Mouse (Mus musculus): ENCODE measurements around the gene Carmil1. TPM values are rescaled to one million over a fixed set of nuclear protein-coding genes. Genes with fewer than 3 reads are reported as not detected.

Gene Carmil1
- polyA plus RNA-seq, 1 experiment from 2014 or later: 47.1 TPM

- Histone ChIP-seq H3K27ac (ENCODE audit: low read length) (no peak overlapping the region), H3K4me3 (ENCODE audit: low read depth, low read length) (no peak overlapping the region)
- ATAC-seq: no peak
Observed at GRCm38 (mm10) chr13:24264760-24265159, 15.8 kb downstream of the Carmil1 start.

GRCm38 (mm10) chr13:24263560-24263959 is 17.0 kb downstream of the Carmil1 start:
- H3K9me3 ChIP-seq (replicated peaks; ENCODE audit: control insufficient read depth, low read length, poor library complexity, severe bottlenecking): no peaks in the 10 kb centered on the region
- no peak overlapping the region for H3K9ac ChIP-seq (ENCODE audit: low read depth, low read length)
- WGBS: 82% methylated on average over 4 of the region's 4 CpGs
- no peaks in the 10 kb centered on the region for H3K27me3 ChIP-seq (ENCODE audit: control insufficient read depth, insufficient read depth, low read depth, low read length)
- H3K4me2 ChIP-seq (ENCODE audit: low read length): no peak overlapping the region
- ATAC-seq: no peak
- H3K4me3 ChIP-seq (ENCODE audit: low read depth, low read length): no peak overlapping the region
- peaks cover 3% of the 10 kb centered on the region; the same call in 1 of the 2 replicates for H3K4me1 ChIP-seq (ENCODE audit: control insufficient read depth, insufficient read depth, low read length)
- no peaks in the 10 kb centered on the region for H3K36me3 ChIP-seq (ENCODE audit: control insufficient read depth, insufficient read depth, low read length)
- no peak overlapping the region for H3K27ac ChIP-seq (ENCODE audit: low read length)

More at GRCm38 (mm10) chr13:24264760-24265159, 15.8 kb downstream of the Carmil1 start:
- Histone ChIP-seq H3K4me2 (ENCODE audit: low read length) (no peak overlapping the region), H3K27me3 (ENCODE audit: control insufficient read depth, insufficient read depth, low read depth, low read length) (no peaks in the 10 kb centered on the region), H3K9ac (ENCODE audit: low read depth, low read length) (no peak overlapping the region), H3K9me3 (replicated peaks; ENCODE audit: control insufficient read depth, low read length, poor library complexity, severe bottlenecking) (no peaks in the 10 kb centered on the region), H3K36me3 (ENCODE audit: control insufficient read depth, insufficient read depth, low read length) (no peaks in the 10 kb centered on the region), H3K4me1 (ENCODE audit: control insufficient read depth, insufficient read depth, low read length) (peaks cover 5% of the 10 kb centered on the region; the same call in 1 of the 2 replicates)
- 93% methylated on average over 5 of the region's 5 CpGs for whole genome bisulfite sequencing

GRCm38 (mm10) chr13:24260751-24261591 is 19.6 kb downstream of the Carmil1 start:
- no peak overlapping the region for H3K4me3 ChIP-seq (ENCODE audit: low read depth, low read length)
- no peaks in the 10 kb centered on the region for H3K4me1 ChIP-seq (ENCODE audit: control insufficient read depth, insufficient read depth, low read length)
- no peaks in the 10 kb centered on the region for H3K36me3 ChIP-seq (ENCODE audit: control insufficient read depth, insufficient read depth, low read length)
- no peak overlapping the region for H3K4me2 ChIP-seq (ENCODE audit: low read length)
- ATAC-seq: no peak
- H3K27ac ChIP-seq (ENCODE audit: low read length): no peak overlapping the region
- H3K9ac ChIP-seq (ENCODE audit: low read depth, low read length): no peak overlapping the region
- 76% methylated on average over 10 of the region's 10 CpGs for WGBS
- no peaks in the 10 kb centered on the region for H3K9me3 ChIP-seq (replicated peaks; ENCODE audit: control insufficient read depth, low read length, poor library complexity, severe bottlenecking)
- H3K27me3 ChIP-seq (ENCODE audit: control insufficient read depth, insufficient read depth, low read depth, low read length): no peaks in the 10 kb centered on the region

- WGBS: 77% methylated on average over 6 of the region's 6 CpGs
- Histone ChIP-seq H3K36me3 (ENCODE audit: control insufficient read depth, insufficient read depth, low read length) (no peaks in the 10 kb centered on the region), H3K9me3 (replicated peaks; ENCODE audit: control insufficient read depth, low read length, poor library complexity, severe bottlenecking) (no peaks in the 10 kb centered on the region), H3K4me2 (ENCODE audit: low read length) (no peak overlapping the region), H3K27ac (ENCODE audit: low read length) (no peak overlapping the region), H3K4me1 (ENCODE audit: control insufficient read depth, insufficient read depth, low read length) (no peaks in the 10 kb centered on the region), H3K4me3 (ENCODE audit: low read depth, low read length) (no peak overlapping the region), H3K9ac (ENCODE audit: low read depth, low read length) (no peak overlapping the region), H3K27me3 (ENCODE audit: control insufficient read depth, insufficient read depth, low read depth, low read length) (no peaks in the 10 kb centered on the region)
- ATAC-seq: no peak
Observed at GRCm38 (mm10) chr13:24257809-24258208, 22.8 kb downstream of the Carmil1 start.

- no peak for ATAC-seq
- WGBS: 25% methylated on average over 2 of the region's 2 CpGs
- Histone ChIP-seq H3K27ac (ENCODE audit: low read length) (no peak overlapping the region), H3K4me2 (ENCODE audit: low read length) (no peak overlapping the region), H3K27me3 (ENCODE audit: control insufficient read depth, insufficient read depth, low read depth, low read length) (no peaks in the 10 kb centered on the region), H3K36me3 (ENCODE audit: control insufficient read depth, insufficient read depth, low read length) (no peaks in the 10 kb centered on the region), H3K9me3 (replicated peaks; ENCODE audit: control insufficient read depth, low read length, poor library complexity, severe bottlenecking) (no peaks in the 10 kb centered on the region), H3K4me3 (ENCODE audit: low read depth, low read length) (no peak overlapping the region), H3K4me1 (ENCODE audit: control insufficient read depth, insufficient read depth, low read length) (no peaks in the 10 kb centered on the region), H3K9ac (ENCODE audit: low read depth, low read length) (no peak overlapping the region)
Observed at GRCm38 (mm10) chr13:24253989-24254388, 26.6 kb downstream of the Carmil1 start.

- 82% methylated on average over 3 of the region's 3 CpGs for WGBS
Observed at GRCm38 (mm10) chr13:24253551-24253950, 27.0 kb downstream of the Carmil1 start.

GRCm38 (mm10) chr13:24251236-24251635 is 29.4 kb downstream of the Carmil1 start:
- Histone ChIP-seq H3K27ac (ENCODE audit: low read length) (no peak overlapping the region), H3K36me3 (ENCODE audit: control insufficient read depth, insufficient read depth, low read length) (no peaks in the 10 kb centered on the region), H3K4me2 (ENCODE audit: low read length) (no peak overlapping the region), H3K9me3 (replicated peaks; ENCODE audit: control insufficient read depth, low read length, poor library complexity, severe bottlenecking) (no peaks in the 10 kb centered on the region), H3K9ac (ENCODE audit: low read depth, low read length) (no peak overlapping the region), H3K4me3 (ENCODE audit: low read depth, low read length) (no peak overlapping the region), H3K4me1 (ENCODE audit: control insufficient read depth, insufficient read depth, low read length) (no peaks in the 10 kb centered on the region), H3K27me3 (ENCODE audit: control insufficient read depth, insufficient read depth, low read depth, low read length) (no peaks in the 10 kb centered on the region)
- ATAC-seq: no peak
- WGBS: 91% methylated on average over 7 of the region's 7 CpGs

More at GRCm38 (mm10) chr13:24253551-24253950, 27.0 kb downstream of the Carmil1 start:
- Histone ChIP-seq H3K4me3 (ENCODE audit: low read depth, low read length) (no peak overlapping the region), H3K4me1 (ENCODE audit: control insufficient read depth, insufficient read depth, low read length) (no peaks in the 10 kb centered on the region), H3K9me3 (replicated peaks; ENCODE audit: control insufficient read depth, low read length, poor library complexity, severe bottlenecking) (no peaks in the 10 kb centered on the region), H3K4me2 (ENCODE audit: low read length) (no peak overlapping the region), H3K27ac (ENCODE audit: low read length) (no peak overlapping the region), H3K36me3 (ENCODE audit: control insufficient read depth, insufficient read depth, low read length) (no peaks in the 10 kb centered on the region), H3K27me3 (ENCODE audit: control insufficient read depth, insufficient read depth, low read depth, low read length) (no peaks in the 10 kb centered on the region), H3K9ac (ENCODE audit: low read depth, low read length) (no peak overlapping the region)
- no peak for ATAC-seq

GRCm38 (mm10) chr13:24247928-24248327 is 32.7 kb downstream of the Carmil1 start:
- no peak overlapping the region for H3K4me3 ChIP-seq (ENCODE audit: low read depth, low read length)
- ATAC-seq: no peak
- WGBS: 88% methylated on average over 5 of the region's 5 CpGs

GRCm38 (mm10) chr13:24247441-24247840 is 33.2 kb downstream of the Carmil1 start:
- Histone ChIP-seq H3K4me1 (ENCODE audit: control insufficient read depth, insufficient read depth, low read length) (peaks cover 5% of the 10 kb centered on the region; the same call in 1 of the 2 replicates), H3K4me2 (ENCODE audit: low read length) (no peak overlapping the region), H3K9ac (ENCODE audit: low read depth, low read length) (no peak overlapping the region), H3K4me3 (ENCODE audit: low read depth, low read length) (no peak overlapping the region), H3K27me3 (ENCODE audit: control insufficient read depth, insufficient read depth, low read depth, low read length) (no peaks in the 10 kb centered on the region), H3K9me3 (replicated peaks; ENCODE audit: control insufficient read depth, low read length, poor library complexity, severe bottlenecking) (no peaks in the 10 kb centered on the region), H3K27ac (ENCODE audit: low read length) (no peak overlapping the region), H3K36me3 (ENCODE audit: control insufficient read depth, insufficient read depth, low read length) (no peaks in the 10 kb centered on the region)
- 88% methylated on average over 3 of the region's 3 CpGs for WGBS
- no peak for ATAC-seq

More at GRCm38 (mm10) chr13:24247928-24248327, 32.7 kb downstream of the Carmil1 start:
- Histone ChIP-seq H3K9ac (ENCODE audit: low read depth, low read length) (no peak overlapping the region), H3K4me1 (ENCODE audit: control insufficient read depth, insufficient read depth, low read length) (0 out of 2 replicates have a peak, but pooled peaks cover under 1% of the 10 kb centered on the region), H3K36me3 (ENCODE audit: control insufficient read depth, insufficient read depth, low read length) (no peaks in the 10 kb centered on the region), H3K27ac (ENCODE audit: low read length) (no peak overlapping the region), H3K4me2 (ENCODE audit: low read length) (no peak overlapping the region), H3K9me3 (replicated peaks; ENCODE audit: control insufficient read depth, low read length, poor library complexity, severe bottlenecking) (no peaks in the 10 kb centered on the region), H3K27me3 (ENCODE audit: control insufficient read depth, insufficient read depth, low read depth, low read length) (no peaks in the 10 kb centered on the region)
